Mouse (Mus musculus) MEL-GATA-1-ER (cell line): ENCODE data around the gene Parn.
A peak's percentile ranks its signal among the peaks of the same experiment; 100 is the strongest.
"Not testable (repeated sequence)": the region's sequence is repeated elsewhere in the genome, so short reads cannot be mapped to it uniquely, and the experiment has no call there.

Experiments
- DNase-seq: peaks from one replicate; pipeline ENCODE4 v3.0.0-alpha.2; 2012; ENCODE audit warnings: low read depth; ENCODE audit errors: extremely low read depth

Parn gene

GRCm38 (mm10) chr16:13667878-13668343 is at the start of gene Parn:
Gene Parn (minus strand): TSS chr16:13668170.
- DNase-seq, result peak; percentile 88

GRCm38 (mm10) chr16:13716821-13717553 is 49.0 kb upstream of the Parn start:
- DNase-seq, result peak; percentile 23

GRCm38 (mm10) chr16:13714910-13715309 is 46.9 kb upstream of the Parn start:
- DNase-seq, result no peak

- DNase-seq, result no peak
Measured at GRCm38 (mm10) chr16:13704676-13705075, 36.7 kb upstream of the Parn start.

- DNase-seq, result no peak
Measured at GRCm38 (mm10) chr16:13702184-13702583, 34.2 kb upstream of the Parn start.

GRCm38 (mm10) chr16:13698998-13699397 is 31.0 kb upstream of the Parn start:
- DNase-seq, result peak; percentile 6

- DNase-seq, result no peak
Measured at GRCm38 (mm10) chr16:13678601-13679319, 10.8 kb upstream of the Parn start.

- no peak for DNase-seq
Measured at GRCm38 (mm10) chr16:13674511-13674910, 6.5 kb upstream of the Parn start.

- no peak for DNase-seq
Measured at GRCm38 (mm10) chr16:13673114-13673513, 5.1 kb upstream of the Parn start.

GRCm38 (mm10) chr16:13672386-13672898 is 4.5 kb upstream of the Parn start:
- DNase-seq, result peak; percentile 73

- DNase-seq, result peak; percentile 89
Measured at GRCm38 (mm10) chr16:13671685-13672385, 3.9 kb upstream of the Parn start, which contains the start of the genes Bfar and 3110001I22Rik. Gene Bfar (plus strand): TSS chr16:13671858. Gene 3110001I22Rik (plus strand): TSS chr16:13671929.

GRCm38 (mm10) chr16:13670896-13671295 is 2.9 kb upstream of the Parn start:
- DNase-seq, result not testable (repeated sequence)

- DNase-seq, result no peak
Measured at GRCm38 (mm10) chr16:13669282-13669681, 1.3 kb upstream of the Parn start.

GRCm38 (mm10) chr16:13668402-13669108 is 585 bp upstream of the Parn start:
- peak; percentile 74 for DNase-seq

GRCm38 (mm10) chr16:13660736-13661135 is 7.2 kb downstream of the Parn start:
- no peak for DNase-seq

GRCm38 (mm10) chr16:13658886-13659285 is 9.1 kb downstream of the Parn start:
- no peak for DNase-seq

GRCm38 (mm10) chr16:13645930-13646329 is 22.0 kb downstream of the Parn start:
- no peak for DNase-seq

GRCm38 (mm10) chr16:13644474-13644873 is 23.5 kb downstream of the Parn start:
- no peak for DNase-seq

GRCm38 (mm10) chr16:13640064-13640463 is 27.9 kb downstream of the Parn start:
- no peak for DNase-seq

GRCm38 (mm10) chr16:13639508-13639907 is 28.5 kb downstream of the Parn start:
- DNase-seq, result no peak

GRCm38 (mm10) chr16:13638198-13638597 is 29.8 kb downstream of the Parn start:
- not testable (repeated sequence) for DNase-seq
